Mouse (Mus musculus) frontal cortex, postnatal 10 days (tissue): ENCODE data around the gene Cyp2b19.
"Not testable (repeated sequence)": the region's sequence is repeated elsewhere in the genome, so short reads cannot be mapped to it uniquely, and the experiment has no call there.

Source experiments
- DNase-seq, 2 experiments: peaks; one replicate each; pipeline ENCODE4 v3.0.0; 2022; ENCODE audit warnings: low spot score in 2 of 2, mixed read lengths in 1 of 2

Gene Cyp2b19

DNA sequence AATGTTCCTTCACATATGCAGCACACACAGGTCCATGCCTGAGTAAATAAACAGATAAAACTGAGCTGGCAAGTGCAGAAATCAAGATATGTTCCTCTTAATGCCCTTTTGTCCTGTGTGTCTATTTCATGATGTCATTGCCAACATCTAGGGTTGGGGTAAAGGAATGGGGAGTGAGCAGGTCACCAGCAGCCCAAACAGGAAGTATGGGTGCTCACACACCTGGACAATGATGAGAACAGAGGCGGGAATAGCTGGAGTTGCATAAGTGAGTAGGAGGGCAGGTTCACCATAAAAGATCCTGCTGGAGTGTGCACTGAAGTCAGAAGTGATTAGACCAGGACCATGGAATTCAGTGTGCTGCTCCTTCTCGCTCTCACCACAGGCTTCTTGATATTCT is at the start of gene Cyp2b19:
Gene Cyp2b19, plus strand, starts transcription at position 301 of the 400 bp plus-strand sequence.
- no peak for DNase-seq

DNA sequence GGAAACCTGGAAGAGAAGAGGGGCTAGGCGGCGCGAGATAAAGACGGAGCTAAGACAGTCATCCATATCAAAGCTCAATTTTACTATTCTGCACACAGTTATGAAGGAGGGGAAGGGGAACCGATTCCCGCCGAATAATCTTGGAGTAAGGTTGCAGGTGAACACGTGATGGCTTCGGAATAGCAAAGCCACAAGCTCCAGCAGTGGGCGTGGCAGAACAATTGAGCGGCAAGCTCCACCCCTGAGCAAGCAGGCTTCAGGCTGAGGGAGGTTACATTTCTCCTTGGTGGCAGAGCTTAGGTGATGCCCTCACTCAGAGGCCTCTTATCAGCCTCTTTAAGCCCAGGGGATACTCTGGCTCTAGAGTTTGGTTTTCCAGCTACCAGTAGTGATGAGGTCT is 45.9 kb upstream of the Cyp2b19 start:
- DNase-seq, result no peak

DNA sequence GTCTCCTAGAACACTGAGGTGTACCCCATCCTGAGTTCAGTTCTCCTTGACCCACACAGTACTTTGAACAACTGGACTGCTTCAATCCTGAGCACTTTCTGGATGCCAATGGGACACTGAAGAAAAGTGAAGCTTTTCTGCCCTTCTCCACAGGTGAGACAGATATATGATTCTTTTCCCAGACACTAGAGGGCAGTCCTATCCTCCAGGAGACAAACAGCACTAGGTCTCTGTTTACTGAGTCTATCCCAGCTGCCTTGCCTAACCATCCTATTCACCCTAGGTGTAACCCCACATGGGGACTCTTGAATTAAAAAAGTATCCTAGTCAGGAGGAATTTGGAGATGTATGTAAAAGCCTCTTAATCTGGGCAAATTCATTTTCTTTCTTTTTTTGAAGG is 18.0 kb upstream of the Cyp2b19 start:
- DNase-seq, result no peak

- no peak for DNase-seq
Observed at GRCm38 (mm10) chr7:26743948-26744347, 13.0 kb upstream of the Cyp2b19 start.

- no peak for DNase-seq
Observed at GRCm38 (mm10) chr7:26745486-26745885, 11.5 kb upstream of the Cyp2b19 start.

GRCm38 (mm10) chr7:26767084-26767483 is 10.1 kb downstream of the Cyp2b19 start:
- no peak for DNase-seq

DNA sequence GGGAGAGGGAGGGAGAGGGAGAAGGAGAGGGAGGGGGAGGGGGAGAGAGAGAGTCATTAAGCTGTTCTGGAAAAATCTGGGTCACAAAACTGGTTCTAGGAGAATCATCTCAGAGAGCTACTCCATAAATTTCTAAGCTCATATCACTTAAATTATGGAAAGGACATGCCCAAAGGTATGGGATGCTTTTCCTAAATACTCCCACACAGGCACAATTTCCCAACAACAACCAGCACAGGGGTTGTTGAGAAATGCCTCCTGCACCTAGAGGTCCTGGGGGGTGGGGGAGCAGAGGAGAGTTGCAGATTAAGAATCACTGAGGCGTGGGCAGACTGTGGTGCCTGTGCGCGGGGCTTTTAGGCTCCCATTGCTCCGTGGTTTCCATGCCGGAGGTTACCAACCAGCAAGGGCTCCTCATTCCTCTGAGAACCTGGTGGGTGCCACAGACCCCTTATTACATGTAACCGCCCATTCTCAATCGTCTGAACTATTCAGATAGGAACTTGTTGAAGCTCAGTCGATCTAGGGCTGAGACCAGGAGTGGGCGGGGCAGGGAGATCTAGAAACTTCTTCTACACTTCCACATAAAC is 13.0 kb downstream of the Cyp2b19 start:
- no peak for DNase-seq

- DNase-seq, result no peak
Observed at GRCm38 (mm10) chr7:26772866-26773586, 16.1 kb downstream of the Cyp2b19 start.

- no peak for DNase-seq
Observed at GRCm38 (mm10) chr7:26775866-26776265, 18.9 kb downstream of the Cyp2b19 start.

DNA sequence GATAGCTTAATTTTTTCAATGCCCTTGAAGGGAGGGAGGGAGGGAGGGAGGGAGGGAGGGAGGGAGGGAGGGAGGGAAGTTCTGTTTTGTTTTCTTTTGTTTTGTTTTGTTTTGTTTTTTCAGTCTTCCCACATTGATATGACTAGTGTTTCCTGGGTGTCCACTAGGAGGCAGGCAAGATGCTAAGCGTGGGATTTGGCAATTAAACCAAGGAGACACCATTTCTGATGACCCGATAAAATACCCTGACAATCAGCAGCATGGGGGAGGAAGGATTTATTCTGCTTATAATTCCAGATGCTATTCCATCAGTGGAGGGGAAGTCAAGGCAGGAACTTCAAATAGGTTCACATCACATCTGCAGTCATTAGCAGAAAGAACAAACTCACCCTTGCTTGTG is 20.9 kb downstream of the Cyp2b19 start:
- DNase-seq, result no peak

GRCm38 (mm10) chr7:26778474-26778873 is 21.5 kb downstream of the Cyp2b19 start:
- peak; percentile 24 to 25 for DNase-seq

- DNase-seq, result no peak
Observed at GRCm38 (mm10) chr7:26779799-26780416, 23.0 kb downstream of the Cyp2b19 start.

GRCm38 (mm10) chr7:26780510-26780909 is 23.6 kb downstream of the Cyp2b19 start:
- DNase-seq, result peak; percentile 33 to 40

DNA sequence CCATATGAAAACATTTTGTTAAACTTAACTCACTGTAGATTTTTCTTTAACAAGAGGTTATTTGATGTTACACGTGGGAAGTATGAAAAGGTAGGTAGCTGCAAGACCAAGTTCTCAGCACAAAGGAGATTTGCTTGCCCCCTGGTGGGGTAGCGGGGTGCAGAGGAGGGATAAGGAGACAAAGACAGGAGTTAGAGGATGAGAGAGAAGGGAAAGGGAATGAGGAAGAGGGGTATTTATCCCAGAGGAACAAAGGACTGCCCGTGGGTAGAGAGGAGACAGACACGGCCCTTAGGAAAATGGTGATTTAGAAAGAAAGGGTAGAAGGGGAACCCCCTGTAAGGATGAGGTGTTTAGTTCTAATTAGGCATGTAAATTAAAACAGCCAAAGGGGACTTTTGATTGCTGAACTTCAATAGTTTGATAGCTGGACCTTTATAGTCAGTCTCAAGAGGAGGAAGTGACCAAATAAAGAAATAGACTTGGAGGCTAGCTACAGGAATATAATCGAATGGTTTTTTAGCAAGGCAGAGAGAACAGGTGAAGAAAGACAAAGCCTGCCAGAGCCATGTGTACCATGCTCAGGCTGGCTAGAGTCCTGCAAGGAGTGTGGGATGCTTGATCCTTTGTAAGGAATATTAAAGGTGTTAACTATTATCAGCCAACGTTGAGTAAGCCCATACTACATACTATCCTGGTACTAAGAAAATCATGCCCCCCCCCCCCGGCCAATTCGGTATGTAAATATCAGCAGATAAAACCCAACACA is 24.2 kb downstream of the Cyp2b19 start:
- DNase-seq, result no peak

DNA sequence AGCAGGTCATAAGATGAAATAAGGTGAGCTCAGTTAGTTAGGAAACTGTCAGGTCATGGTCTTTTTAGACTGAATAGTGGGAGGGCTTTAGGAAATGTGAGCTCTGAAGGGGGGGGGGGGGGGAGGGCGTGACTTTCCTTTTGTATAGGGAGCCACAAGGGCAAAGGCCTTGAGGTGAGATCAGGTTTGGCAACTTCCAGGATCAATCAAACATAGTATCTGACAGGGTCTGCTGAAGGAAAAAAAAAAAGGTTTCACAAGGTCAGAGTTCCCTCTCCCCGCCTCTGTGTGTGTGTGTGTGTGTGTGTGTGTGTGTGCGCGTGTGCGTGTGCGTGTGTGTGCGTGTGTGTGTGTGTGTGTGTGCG is 24.8 kb downstream of the Cyp2b19 start:
- DNase-seq, result no peak

- DNase-seq, result no peak
Observed at GRCm38 (mm10) chr7:26783163-26783562, 26.2 kb downstream of the Cyp2b19 start.

DNA sequence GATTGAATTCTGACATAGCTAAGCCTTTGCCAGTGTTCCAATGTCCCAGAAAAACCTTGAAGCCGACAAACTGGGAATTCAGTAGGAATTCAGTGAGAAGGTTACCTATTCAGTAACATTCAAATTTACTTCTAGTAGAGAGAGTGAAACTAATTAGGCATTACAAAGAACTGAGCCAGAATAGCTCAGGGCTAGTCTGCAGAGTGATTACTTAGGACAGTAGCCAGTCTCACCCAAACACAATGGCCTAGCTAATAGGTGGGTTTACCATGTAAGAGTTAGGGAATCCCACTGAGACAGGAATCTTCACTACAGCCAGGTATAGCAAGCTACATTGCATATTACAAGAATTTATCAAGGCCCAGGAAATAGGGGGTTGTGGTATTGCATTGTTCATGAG is 29.1 kb downstream of the Cyp2b19 start:
- DNase-seq, result not testable (repeated sequence)

DNA sequence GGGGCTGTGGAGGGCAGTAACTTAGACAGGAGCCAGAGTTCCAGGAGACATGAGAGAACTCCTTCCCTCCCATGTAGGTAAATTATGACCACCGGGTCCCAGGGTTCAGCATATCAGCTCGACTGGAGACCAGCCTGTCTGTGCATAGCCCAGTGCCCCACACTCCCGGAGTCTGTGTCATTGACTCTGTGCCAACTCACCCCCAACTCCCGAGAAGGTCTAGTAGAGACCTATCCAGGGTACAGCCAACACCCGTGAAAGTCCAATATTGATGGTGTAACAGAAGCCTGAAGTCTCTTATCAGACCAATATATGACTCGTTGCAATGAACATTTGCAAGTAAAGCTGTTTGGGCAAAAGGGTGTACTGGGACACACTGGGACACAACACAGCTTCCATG is 33.0 kb downstream of the Cyp2b19 start:
- no peak for DNase-seq

- no peak for DNase-seq
Observed at GRCm38 (mm10) chr7:26800104-26800503, 43.2 kb downstream of the Cyp2b19 start.

DNA sequence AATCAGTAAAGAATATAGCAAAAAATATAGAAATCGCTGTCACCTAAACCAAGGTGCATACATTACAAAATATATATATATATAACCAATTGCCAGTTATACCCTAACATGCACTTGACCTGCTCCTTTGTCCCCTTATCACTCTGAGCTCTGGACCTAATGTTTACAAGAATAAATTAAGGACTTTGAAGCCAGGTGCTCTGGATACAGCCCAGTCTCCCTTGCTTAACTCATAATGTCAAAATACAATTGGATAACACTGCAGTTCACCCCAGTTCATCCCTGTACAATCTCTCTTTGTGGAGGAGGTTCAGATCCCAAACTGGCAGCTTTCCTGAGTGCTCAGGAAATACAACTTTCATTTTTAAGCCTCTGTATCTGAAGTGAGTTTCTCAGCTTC is 44.1 kb downstream of the Cyp2b19 start:
- DNase-seq, result no peak

DNA sequence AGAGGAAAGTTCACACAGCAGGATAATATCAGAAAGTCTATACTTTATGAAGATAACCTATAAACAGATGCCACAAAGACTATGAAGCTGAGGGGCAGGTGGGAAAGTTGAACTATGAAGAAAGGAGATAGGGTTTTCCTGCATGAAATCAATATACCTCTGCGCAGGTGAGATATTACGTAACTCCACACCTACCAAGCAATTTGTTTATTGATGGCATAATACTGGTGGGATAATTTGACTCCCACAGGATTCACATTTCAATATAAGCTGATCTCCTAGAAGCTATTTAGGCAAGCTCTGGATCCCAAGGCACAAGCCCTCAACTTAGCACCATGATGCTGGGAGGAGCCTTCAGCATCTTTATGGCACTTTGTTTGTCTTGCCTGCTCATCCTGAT is 51.6 kb downstream of the Cyp2b19 start, which contains the start of gene Cyp2g1:
Gene Cyp2g1, plus strand, starts transcription at position 301 of the 400 bp plus-strand sequence.
- no peak for DNase-seq
